Mouse (Mus musculus): ENCODE data around the gene Txndc2. TPM values are rescaled to one million over a fixed set of nuclear protein-coding genes. Genes with fewer than 3 reads are reported as not detected.
A peak's percentile ranks its signal among the peaks of the same experiment; 100 is the strongest.

Txndc2 gene
- total and polyA plus RNA-seq, 2 experiments, result not detected

- TF ChIP-seq CTCF (IDR thresholded peaks at IDR 0.05; ENCODE audit: low read depth, low read length), result no peak
- peak; percentile 84 for TF ChIP-seq POLR2A (IDR thresholded peaks at IDR 0.05; ENCODE audit: extremely low read depth, insufficient read depth, low read length)
- peaks cover 20% of the 10 kb centered on the region for H3K79me2 ChIP-seq (ENCODE audit: control insufficient read depth, insufficient read depth, low read length)
These were observed 28.2 kb downstream of the Txndc2 start, which contains the start of gene Vapa for GRCm38 (mm10) chr17:65613463-65614412. TSS of gene Vapa (minus strand) at chr17:65613555.

GRCm38 (mm10) chr17:65613142-65613462 is 28.9 kb downstream of the Txndc2 start:
- H3K27me3 ChIP-seq (ENCODE audit: control insufficient read depth, insufficient read depth, low read length), result no peaks in the 10 kb centered on the region
- WGBS, result under 1% methylated on average over 42 of the region's 42 CpGs
- peak overlapping the region; percentile 99 for H3K9ac ChIP-seq (ENCODE audit: low read depth, low read length)
- peaks cover 13% of the 10 kb centered on the region for H3K4me1 ChIP-seq (ENCODE audit: control insufficient read depth, insufficient read depth, low read length)
- TF ChIP-seq POLR2A (IDR thresholded peaks at IDR 0.05; ENCODE audit: extremely low read depth, insufficient read depth, low read length) (no peak), CTCF (IDR thresholded peaks at IDR 0.05; ENCODE audit: low read depth, low read length) (no peak)
- no peak for DNase-seq (ENCODE audit: extremely low read depth, low read depth, low spot score)
- H3K36me3 ChIP-seq (ENCODE audit: control insufficient read depth, insufficient read depth, low read length), result no peaks in the 10 kb centered on the region
- H3K79me2 ChIP-seq (ENCODE audit: control insufficient read depth, insufficient read depth, low read length), result peaks cover 21% of the 10 kb centered on the region
- H3K4me3 ChIP-seq (ENCODE audit: insufficient read depth, low read depth, low read length), result peak overlapping the region; percentile 99
- H3K27ac ChIP-seq (replicated peaks; ENCODE audit: insufficient read depth, low read depth, low read length), result peak overlapping the region; percentile 95

More at GRCm38 (mm10) chr17:65613463-65614412, 28.2 kb downstream of the Txndc2 start, which contains the start of gene Vapa:
- DNase-seq (ENCODE audit: extremely low read depth, low read depth, low spot score), result peak; percentile 93
- WGBS, result under 1% methylated on average over 85 of the region's 85 CpGs
- Histone ChIP-seq H3K27ac (replicated peaks; ENCODE audit: insufficient read depth, low read depth, low read length) (peak within 1 kb of the TSS; percentile 95), H3K9ac (ENCODE audit: low read depth, low read length) (peak within 1 kb of the TSS; percentile 99), H3K4me3 (ENCODE audit: insufficient read depth, low read depth, low read length) (peak within 1 kb of the TSS; percentile 99), H3K36me3 (ENCODE audit: control insufficient read depth, insufficient read depth, low read length) (no peaks in the 10 kb centered on the region), H3K27me3 (ENCODE audit: control insufficient read depth, insufficient read depth, low read length) (no peaks in the 10 kb centered on the region), H3K4me1 (ENCODE audit: control insufficient read depth, insufficient read depth, low read length) (peaks cover 10% of the 10 kb centered on the region)

- WGBS, result 4% methylated on average over 84 of the region's 91 CpGs
- peak overlapping the region; percentile 99 for H3K9ac ChIP-seq (ENCODE audit: low read depth, low read length)
- TF ChIP-seq POLR2A (IDR thresholded peaks at IDR 0.05; ENCODE audit: extremely low read depth, insufficient read depth, low read length) (0 out of 2 replicates have a peak, but pooled peaks have one; percentile 19), CTCF (IDR thresholded peaks at IDR 0.05; ENCODE audit: low read depth, low read length) (no peak)
- peak overlapping the region; percentile 99 for H3K4me3 ChIP-seq (ENCODE audit: insufficient read depth, low read depth, low read length)
- no peaks in the 10 kb centered on the region for H3K36me3 ChIP-seq (ENCODE audit: control insufficient read depth, insufficient read depth, low read length)
- peak overlapping the region; percentile 95 for H3K27ac ChIP-seq (replicated peaks; ENCODE audit: insufficient read depth, low read depth, low read length)
- no peaks in the 10 kb centered on the region for H3K27me3 ChIP-seq (ENCODE audit: control insufficient read depth, insufficient read depth, low read length)
- peak; percentile 60 for DNase-seq (ENCODE audit: extremely low read depth, low read depth, low spot score)
- peaks cover 17% of the 10 kb centered on the region for H3K4me1 ChIP-seq (ENCODE audit: control insufficient read depth, insufficient read depth, low read length)
- H3K79me2 ChIP-seq (ENCODE audit: control insufficient read depth, insufficient read depth, low read length), result peaks cover 25% of the 10 kb centered on the region
These were observed 29.4 kb downstream of the Txndc2 start for GRCm38 (mm10) chr17:65612391-65613141.

GRCm38 (mm10) chr17:65611721-65612120 is 30.2 kb downstream of the Txndc2 start:
- no peak overlapping the region for H3K27ac ChIP-seq (replicated peaks; ENCODE audit: insufficient read depth, low read depth, low read length)
- peaks cover 22% of the 10 kb centered on the region for H3K4me1 ChIP-seq (ENCODE audit: control insufficient read depth, insufficient read depth, low read length)
- TF ChIP-seq CTCF (IDR thresholded peaks at IDR 0.05; ENCODE audit: low read depth, low read length), result no peak
- no peak for TF ChIP-seq POLR2A (IDR thresholded peaks at IDR 0.05; ENCODE audit: extremely low read depth, insufficient read depth, low read length)
- H3K9ac ChIP-seq (ENCODE audit: low read depth, low read length), result no peak overlapping the region
- H3K36me3 ChIP-seq (ENCODE audit: control insufficient read depth, insufficient read depth, low read length), result no peaks in the 10 kb centered on the region
- DNase-seq (ENCODE audit: extremely low read depth, low read depth, low spot score), result no peak
- WGBS, result 2% methylated on average over 4 of the region's 4 CpGs
- H3K27me3 ChIP-seq (ENCODE audit: control insufficient read depth, insufficient read depth, low read length), result no peaks in the 10 kb centered on the region
- H3K79me2 ChIP-seq (ENCODE audit: control insufficient read depth, insufficient read depth, low read length), result peaks cover 28% of the 10 kb centered on the region
- H3K4me3 ChIP-seq (ENCODE audit: insufficient read depth, low read depth, low read length), result peak overlapping the region; percentile 2; the same call in 1 of the 2 replicates

GRCm38 (mm10) chr17:65608743-65609142 is 33.2 kb downstream of the Txndc2 start:
- TF ChIP-seq POLR2A (IDR thresholded peaks at IDR 0.05; ENCODE audit: extremely low read depth, insufficient read depth, low read length) (no peak), CTCF (IDR thresholded peaks at IDR 0.05; ENCODE audit: low read depth, low read length) (no peak)
- Histone ChIP-seq H3K79me2 (ENCODE audit: control insufficient read depth, insufficient read depth, low read length) (peaks cover 43% of the 10 kb centered on the region), H3K36me3 (ENCODE audit: control insufficient read depth, insufficient read depth, low read length) (no peaks in the 10 kb centered on the region), H3K27ac (replicated peaks; ENCODE audit: insufficient read depth, low read depth, low read length) (no peak overlapping the region), H3K27me3 (ENCODE audit: control insufficient read depth, insufficient read depth, low read length) (no peaks in the 10 kb centered on the region), H3K4me3 (ENCODE audit: insufficient read depth, low read depth, low read length) (no peak overlapping the region), H3K4me1 (ENCODE audit: control insufficient read depth, insufficient read depth, low read length) (peaks cover 41% of the 10 kb centered on the region), H3K9ac (ENCODE audit: low read depth, low read length) (no peak overlapping the region)
- peak; percentile 45 for DNase-seq (ENCODE audit: extremely low read depth, low read depth, low spot score)
- WGBS, result 33% methylated on average over 5 of the region's 5 CpGs
